Mouse (Mus musculus): ENCODE data around the gene Tmtc1. TPM values are rescaled to one million over a fixed set of nuclear protein-coding genes. Genes with fewer than 3 reads are reported as not detected.

The Tmtc1 gene
- total RNA-seq, 2 experiments from 2014 or later: 10.2 to 12.4 TPM

- DNase-seq (ENCODE audit: low spot score in 2 of 2): no peak
Observed at GRCm38 (mm10) chr6:148328130-148328529, 116.1 kb downstream of the Tmtc1 start.

GRCm38 (mm10) chr6:148318736-148319135 lies 125.5 kb downstream of the Tmtc1 start:
- no peak for DNase-seq (ENCODE audit: low spot score in 2 of 2)

GRCm38 (mm10) chr6:148315571-148316080 lies 128.6 kb downstream of the Tmtc1 start:
- DNase-seq (ENCODE audit: low spot score in 2 of 2): no peak

- no peak for DNase-seq (ENCODE audit: low spot score in 2 of 2)
Observed at GRCm38 (mm10) chr6:148315106-148315505, 129.1 kb downstream of the Tmtc1 start.

GRCm38 (mm10) chr6:148310981-148311380 lies 133.2 kb downstream of the Tmtc1 start:
- no peak for DNase-seq (ENCODE audit: low spot score in 2 of 2)

GRCm38 (mm10) chr6:148305821-148306220 lies 138.4 kb downstream of the Tmtc1 start:
- no peak for DNase-seq (ENCODE audit: low spot score in 2 of 2)

GRCm38 (mm10) chr6:148305191-148305590 lies 139.0 kb downstream of the Tmtc1 start:
- no peak for DNase-seq (ENCODE audit: low spot score in 2 of 2)

GRCm38 (mm10) chr6:148302261-148302660 lies 141.9 kb downstream of the Tmtc1 start:
- no peak for DNase-seq (ENCODE audit: low spot score in 2 of 2)

- no peak for DNase-seq (ENCODE audit: low spot score in 2 of 2)
Observed at GRCm38 (mm10) chr6:148297086-148297485, 147.1 kb downstream of the Tmtc1 start.

GRCm38 (mm10) chr6:148296418-148296817 lies 147.8 kb downstream of the Tmtc1 start:
- DNase-seq (ENCODE audit: low spot score in 2 of 2): no peak

GRCm38 (mm10) chr6:148294506-148294905 lies 149.7 kb downstream of the Tmtc1 start:
- DNase-seq (ENCODE audit: low spot score in 2 of 2): no peak

GRCm38 (mm10) chr6:148290865-148291264 lies 153.3 kb downstream of the Tmtc1 start:
- no peak for DNase-seq (ENCODE audit: low spot score in 2 of 2)

- DNase-seq (ENCODE audit: low spot score in 2 of 2): no peak
Observed at GRCm38 (mm10) chr6:148283224-148283881, 160.8 kb downstream of the Tmtc1 start.

GRCm38 (mm10) chr6:148279240-148279639 lies 164.9 kb downstream of the Tmtc1 start:
- DNase-seq (ENCODE audit: low spot score in 2 of 2): no peak

- no peak for DNase-seq (ENCODE audit: low spot score in 2 of 2)
Observed at GRCm38 (mm10) chr6:148276418-148276817, 167.8 kb downstream of the Tmtc1 start.

GRCm38 (mm10) chr6:148275046-148275445 lies 169.1 kb downstream of the Tmtc1 start:
- no peak for DNase-seq (ENCODE audit: low spot score in 2 of 2)

GRCm38 (mm10) chr6:148260729-148261101 lies 183.5 kb downstream of the Tmtc1 start:
- no peak for DNase-seq (ENCODE audit: low spot score in 2 of 2)

GRCm38 (mm10) chr6:148259979-148260728 lies 184.0 kb downstream of the Tmtc1 start:
- no peak for DNase-seq (ENCODE audit: low spot score in 2 of 2)

- no peak for DNase-seq (ENCODE audit: low spot score in 2 of 2)
Observed at GRCm38 (mm10) chr6:148259074-148259473, 185.1 kb downstream of the Tmtc1 start.

- DNase-seq (ENCODE audit: low spot score in 2 of 2): no peak
Observed at GRCm38 (mm10) chr6:148257805-148258204, 186.4 kb downstream of the Tmtc1 start.

- DNase-seq (ENCODE audit: low spot score in 2 of 2): no peak
Observed at GRCm38 (mm10) chr6:148256109-148256508, 188.1 kb downstream of the Tmtc1 start.

- DNase-seq (ENCODE audit: low spot score in 2 of 2): no peak
Observed at GRCm38 (mm10) chr6:148255395-148256053, 188.7 kb downstream of the Tmtc1 start.

All from adrenal gland, postnatal 4 days (tissue).